Mouse (Mus musculus): ENCODE data around the gene Rilp.

Gene Rilp

GRCm38 (mm10) chr11:75557142-75557541 lies 47.2 kb downstream of the Rilp start:
- DNase-seq (ENCODE audit: low spot score in 2 of 2), result no peak

- DNase-seq (ENCODE audit: low spot score in 2 of 2), result no peak
These were observed 48.2 kb downstream of the Rilp start for GRCm38 (mm10) chr11:75558101-75558500.

GRCm38 (mm10) chr11:75559870-75560504 lies 50.1 kb downstream of the Rilp start:
- no peak for DNase-seq (ENCODE audit: low spot score in 2 of 2)

- peak; percentile 83 to 87 for DNase-seq (ENCODE audit: low spot score in 2 of 2)
These were observed 50.9 kb downstream of the Rilp start for GRCm38 (mm10) chr11:75560530-75561409.

- DNase-seq (ENCODE audit: low spot score in 2 of 2), result no peak
These were observed 51.5 kb downstream of the Rilp start for GRCm38 (mm10) chr11:75561410-75561791.

Measured in spleen, postnatal 36 days (tissue).